Mouse (Mus musculus): ENCODE results near the gene Psg26. TPM values are rescaled to one million over a fixed set of nuclear protein-coding genes. Genes with fewer than 3 reads are reported as not detected.

Psg26 gene
- polyA plus RNA-seq, 1 experiment from 2014 or later, result not detected

Other genes starting within 250 kb of the Psg26 start
- not detected in 2 replicates for gene Mill1, start 238.8 kb downstream of the Psg26 start, polyA plus RNA-seq (2015; fragmentation: Nextera tagmentation; extraction: Ambion mirVana)
- gene Psg18, start 129.2 kb downstream of the Psg26 start, polyA plus RNA-seq (2015; fragmentation: Nextera tagmentation; extraction: Ambion mirVana), result not detected in 2 replicates
- gene Psg28, start 52.1 kb downstream of the Psg26 start, polyA plus RNA-seq (2015; fragmentation: Nextera tagmentation; extraction: Ambion mirVana), result not detected in 2 replicates
- 0.04 and 0.11 TPM in 2 replicates for gene Psg25, start 48.1 kb upstream of the Psg26 start, polyA plus RNA-seq (2015; fragmentation: Nextera tagmentation; extraction: Ambion mirVana)
- not detected in 2 replicates for gene Psg27, start 83.1 kb upstream of the Psg26 start, polyA plus RNA-seq (2015; fragmentation: Nextera tagmentation; extraction: Ambion mirVana)
- gene Psg23, start 132.3 kb upstream of the Psg26 start, polyA plus RNA-seq (2015; fragmentation: Nextera tagmentation; extraction: Ambion mirVana), result not detected in 2 replicates
- gene Psg21, start 172.5 kb upstream of the Psg26 start, polyA plus RNA-seq (2015; fragmentation: Nextera tagmentation; extraction: Ambion mirVana), result not detected in 2 replicates
- not detected in 2 replicates for gene Psg20, start 202.0 kb upstream of the Psg26 start, polyA plus RNA-seq (2015; fragmentation: Nextera tagmentation; extraction: Ambion mirVana)
- gene Psg22, start 233.9 kb upstream of the Psg26 start, polyA plus RNA-seq (2015; fragmentation: Nextera tagmentation; extraction: Ambion mirVana), result not detected in 2 replicates